Mouse (Mus musculus): Measurements from ENCODE around the gene Tnik. TPM values are rescaled to one million over a fixed set of nuclear protein-coding genes. Genes with fewer than 3 reads are reported as not detected.

Tnik gene
- polyA plus RNA-seq, 1 experiment from 2014 or later: 4.3 TPM

DNA sequence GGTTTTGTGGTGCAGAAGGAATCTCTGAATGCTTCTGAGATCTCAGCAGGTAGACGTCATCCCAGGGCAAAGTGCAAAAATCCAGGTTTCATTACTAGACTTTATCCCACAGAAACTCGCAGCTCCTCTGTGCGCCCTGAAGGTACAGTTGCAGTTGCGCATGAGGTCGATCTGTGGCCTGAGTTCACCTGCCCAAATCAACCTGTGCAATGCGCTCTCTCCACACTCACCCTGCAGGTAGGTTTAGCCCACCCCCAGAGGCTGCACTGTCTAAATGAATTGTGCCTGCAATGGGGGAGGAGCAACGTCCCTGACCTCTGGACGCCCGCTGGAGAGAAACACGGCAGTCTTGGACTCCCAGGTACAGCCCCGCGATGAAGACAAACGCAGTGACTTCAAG lies 432.6 kb downstream of the Tnik start:
- no peak overlapping the region for H3K4me3 ChIP-seq (replicated peaks)
- no peaks in the 10 kb centered on the region for H3K27me3 ChIP-seq
- no peaks in the 10 kb centered on the region for H3K9me3 ChIP-seq (replicated peaks)
- H3K4me2 ChIP-seq: no peak overlapping the region
- H3K4me1 ChIP-seq: no peaks in the 10 kb centered on the region
- H3K9ac ChIP-seq: no peak overlapping the region
- peak overlapping the region; percentile 20; the same call in 1 of the 2 replicates for H3K27ac ChIP-seq
- peak; percentile 65 for ATAC-seq (replicated peaks; ENCODE audit: low FRiP score)
- 65% methylated on average over 13 of the region's 13 CpGs for WGBS
- H3K36me3 ChIP-seq: no peaks in the 10 kb centered on the region

- ATAC-seq (replicated peaks; ENCODE audit: low FRiP score): no peak
- Histone ChIP-seq H3K4me2 (no peak overlapping the region), H3K9ac (no peak overlapping the region), H3K27me3 (no peaks in the 10 kb centered on the region), H3K4me1 (no peaks in the 10 kb centered on the region), H3K36me3 (no peaks in the 10 kb centered on the region), H3K27ac (peak overlapping the region; percentile 20; the same call in 1 of the 2 replicates), H3K9me3 (replicated peaks) (no peaks in the 10 kb centered on the region), H3K4me3 (replicated peaks) (no peak overlapping the region)
- WGBS: 59% methylated on average over 10 of the region's 10 CpGs
Measured at GRCm38 (mm10) chr3:28696162-28696561, 433.1 kb downstream of the Tnik start.

DNA sequence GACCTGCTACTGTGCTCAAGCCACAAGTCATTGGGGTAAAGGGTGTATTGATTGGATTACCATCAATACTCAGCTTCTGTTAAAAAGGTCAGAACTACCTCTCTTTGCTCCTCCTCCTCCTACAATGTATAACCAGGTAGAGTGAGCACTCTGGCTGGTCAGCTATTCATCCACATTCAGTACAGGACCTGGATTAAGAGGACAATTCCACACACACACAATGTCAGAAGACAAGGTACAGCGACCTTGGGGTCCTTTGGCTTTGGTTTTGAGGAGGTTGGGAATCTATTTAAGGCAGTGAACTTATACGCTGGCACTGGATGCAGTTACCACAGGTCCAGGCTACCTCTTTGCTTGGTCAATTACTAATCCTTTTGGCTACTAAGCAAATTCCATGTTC lies 434.8 kb downstream of the Tnik start, which contains the start of gene Slc2a2:
Slc2a2 (plus strand) TSS at position 107 of the 400 bp plus-strand sequence.
- H3K4me1 ChIP-seq: no peaks in the 10 kb centered on the region
- ATAC-seq (replicated peaks; ENCODE audit: low FRiP score): 0 out of 2 replicates have a peak, but pooled peaks have one; percentile 55
- H3K27me3 ChIP-seq: no peaks in the 10 kb centered on the region
- 78% methylated on average over 2 of the region's 2 CpGs for WGBS
- no peaks in the 10 kb centered on the region for H3K36me3 ChIP-seq
- H3K9ac ChIP-seq: no peak within 1 kb of the TSS
- no peak within 1 kb of the TSS for H3K4me3 ChIP-seq (replicated peaks)
- no peak within 1 kb of the TSS; the same call in 1 of the 2 replicates for H3K27ac ChIP-seq
- H3K4me2 ChIP-seq: no peak within 1 kb of the TSS
- no peaks in the 10 kb centered on the region for H3K9me3 ChIP-seq (replicated peaks)

- Histone ChIP-seq H3K9me3 (replicated peaks) (no peaks in the 10 kb centered on the region), H3K4me2 (no peak overlapping the region), H3K27ac (no peak overlapping the region), H3K27me3 (no peaks in the 10 kb centered on the region), H3K4me3 (replicated peaks) (no peak overlapping the region), H3K9ac (no peak overlapping the region), H3K4me1 (no peaks in the 10 kb centered on the region), H3K36me3 (no peaks in the 10 kb centered on the region)
- no peak for ATAC-seq (replicated peaks; ENCODE audit: low FRiP score)
- 62% methylated on average over 4 of the region's 4 CpGs for WGBS
Measured at GRCm38 (mm10) chr3:28699601-28700000, 436.6 kb downstream of the Tnik start.

DNA sequence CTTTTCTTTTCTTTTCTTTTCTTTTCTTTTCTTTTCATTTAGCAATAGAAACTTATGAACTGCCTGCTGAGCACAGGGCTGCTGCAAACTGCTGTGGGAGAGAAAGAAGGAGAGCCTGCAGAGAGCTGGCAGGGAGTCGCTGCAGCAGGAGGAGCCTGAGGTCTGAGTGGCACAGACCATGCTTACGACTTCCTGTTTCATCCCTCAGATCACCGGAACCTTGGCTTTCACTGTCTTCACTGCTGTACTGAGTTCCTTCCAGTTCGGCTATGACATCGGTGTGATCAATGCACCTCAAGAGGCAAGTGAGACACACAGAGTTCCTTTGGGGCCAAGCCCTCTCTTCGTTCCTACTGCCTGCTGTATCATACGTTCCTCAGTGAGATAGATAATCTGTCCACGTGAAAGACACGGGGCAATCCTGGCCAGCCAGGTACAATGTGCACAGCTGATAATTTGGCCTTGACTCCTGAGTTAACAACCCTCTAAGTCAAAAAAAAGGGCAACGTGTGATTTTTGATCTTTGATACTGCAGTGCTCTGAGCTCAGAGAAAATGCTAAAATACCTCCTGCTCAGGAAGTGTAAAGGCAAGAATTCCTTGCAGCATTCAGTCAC lies 442.6 kb downstream of the Tnik start:
- Histone ChIP-seq H3K27me3 (no peaks in the 10 kb centered on the region), H3K36me3 (no peaks in the 10 kb centered on the region), H3K4me1 (peaks cover 6% of the 10 kb centered on the region; the same call in 1 of the 2 replicates), H3K4me2 (no peak overlapping the region; the same call in 1 of the 2 replicates), H3K27ac (0 out of 2 replicates have a peak overlapping the region, but pooled peaks have one; percentile 13), H3K9ac (no peak overlapping the region), H3K9me3 (replicated peaks) (no peaks in the 10 kb centered on the region), H3K4me3 (replicated peaks) (no peak overlapping the region)
- WGBS: 47% methylated on average over 10 of the region's 10 CpGs
- ATAC-seq (replicated peaks; ENCODE audit: low FRiP score): no peak

DNA sequence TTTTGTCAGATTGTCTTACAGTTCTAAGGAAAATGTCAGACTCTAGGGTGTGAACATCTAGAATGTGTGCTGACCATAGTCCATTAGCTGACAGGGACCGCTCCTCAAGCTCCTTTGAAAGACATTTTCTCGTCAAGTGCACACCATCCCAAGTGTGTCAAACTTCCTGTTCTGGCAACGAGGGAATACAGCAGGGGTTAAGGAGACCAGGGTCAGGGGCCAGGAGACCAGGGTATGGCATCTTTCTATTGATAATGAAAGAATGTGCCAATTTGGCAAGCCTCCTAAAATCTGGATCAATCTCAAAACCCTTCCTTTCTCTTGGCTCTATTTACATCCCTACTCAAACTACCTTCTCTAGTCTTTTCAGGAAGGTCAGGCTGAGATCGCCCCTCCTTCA lies 443.7 kb downstream of the Tnik start:
- H3K9ac ChIP-seq: no peak overlapping the region
- H3K36me3 ChIP-seq: no peaks in the 10 kb centered on the region
- no peaks in the 10 kb centered on the region for H3K9me3 ChIP-seq (replicated peaks)
- H3K4me2 ChIP-seq: no peak overlapping the region
- no peaks in the 10 kb centered on the region for H3K27me3 ChIP-seq
- no peak overlapping the region for H3K4me3 ChIP-seq (replicated peaks)
- H3K4me1 ChIP-seq: peaks cover 6% of the 10 kb centered on the region; the same call in 1 of the 2 replicates
- WGBS: 68% methylated on average over 4 of the region's 4 CpGs
- ATAC-seq (replicated peaks; ENCODE audit: low FRiP score): no peak
- H3K27ac ChIP-seq: no peak overlapping the region

DNA sequence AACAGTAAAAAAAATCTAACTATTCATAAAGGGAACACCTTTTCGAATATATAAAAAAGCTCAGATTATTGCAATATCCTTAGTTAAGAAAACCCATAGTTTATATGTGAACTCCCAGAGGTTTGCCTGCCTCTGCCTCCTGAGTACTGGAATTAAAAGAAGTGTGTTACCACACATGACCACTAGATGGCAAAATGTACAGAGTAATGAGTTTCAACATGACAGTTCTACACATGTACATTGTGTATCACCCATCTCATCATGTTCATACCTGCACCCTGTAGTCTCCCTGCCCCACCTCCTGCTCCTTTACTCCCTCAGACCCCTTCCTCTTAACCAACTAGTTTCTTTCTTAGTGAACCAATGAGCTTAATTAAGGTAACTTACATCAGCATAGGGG lies 446.7 kb downstream of the Tnik start:
- no peak overlapping the region for H3K4me3 ChIP-seq (replicated peaks)
- no peak overlapping the region for H3K9ac ChIP-seq
- H3K27me3 ChIP-seq: no peaks in the 10 kb centered on the region
- H3K36me3 ChIP-seq: no peaks in the 10 kb centered on the region
- H3K9me3 ChIP-seq (replicated peaks): no peaks in the 10 kb centered on the region
- no peak overlapping the region for H3K27ac ChIP-seq
- H3K4me2 ChIP-seq: no peak overlapping the region
- ATAC-seq (replicated peaks; ENCODE audit: low FRiP score): no peak
- WGBS: 85% methylated on average over 1 of the region's 1 CpGs
- peaks cover 6% of the 10 kb centered on the region; the same call in 1 of the 2 replicates for H3K4me1 ChIP-seq

- Histone ChIP-seq H3K4me1 (no peaks in the 10 kb centered on the region), H3K9ac (no peak overlapping the region), H3K9me3 (replicated peaks) (no peaks in the 10 kb centered on the region), H3K4me3 (replicated peaks) (no peak overlapping the region), H3K27me3 (no peaks in the 10 kb centered on the region), H3K4me2 (no peak overlapping the region), H3K36me3 (no peaks in the 10 kb centered on the region), H3K27ac (no peak overlapping the region)
- ATAC-seq (replicated peaks; ENCODE audit: low FRiP score): no peak
- WGBS: 80% methylated on average over 7 of the region's 7 CpGs
Measured at GRCm38 (mm10) chr3:28713913-28714698, 451.1 kb downstream of the Tnik start.

DNA sequence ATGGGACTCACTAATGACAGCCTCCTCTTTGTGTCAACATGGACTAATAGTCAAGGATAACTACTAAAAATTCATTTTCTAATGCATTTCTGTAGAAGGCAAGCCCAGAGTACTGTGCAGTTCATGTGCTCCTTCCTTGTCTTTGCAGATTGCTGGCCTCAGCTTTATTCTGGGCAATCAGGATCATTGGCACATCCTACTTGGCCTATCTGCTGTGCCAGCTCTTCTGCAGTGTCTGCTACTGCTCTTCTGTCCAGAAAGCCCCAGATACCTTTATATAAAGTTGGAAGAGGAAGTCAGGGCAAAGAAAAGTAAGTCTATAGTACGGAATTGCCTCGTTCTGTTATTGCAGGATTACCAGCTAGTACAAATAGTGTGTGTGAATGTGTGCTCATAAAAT lies 455.5 kb downstream of the Tnik start:
- Histone ChIP-seq H3K4me2 (no peak overlapping the region), H3K9me3 (replicated peaks) (no peaks in the 10 kb centered on the region), H3K4me3 (replicated peaks) (no peak overlapping the region), H3K9ac (no peak overlapping the region), H3K27ac (no peak overlapping the region), H3K4me1 (peaks cover 8% of the 10 kb centered on the region), H3K36me3 (no peaks in the 10 kb centered on the region), H3K27me3 (no peaks in the 10 kb centered on the region)
- no peak for ATAC-seq (replicated peaks; ENCODE audit: low FRiP score)
- 79% methylated on average over 2 of the region's 2 CpGs for WGBS

- Histone ChIP-seq H3K9me3 (replicated peaks) (no peaks in the 10 kb centered on the region), H3K4me1 (peaks cover 8% of the 10 kb centered on the region), H3K36me3 (no peaks in the 10 kb centered on the region), H3K27me3 (no peaks in the 10 kb centered on the region), H3K9ac (no peak overlapping the region), H3K4me3 (replicated peaks) (no peak overlapping the region), H3K27ac (peak overlapping the region; percentile 84), H3K4me2 (0 out of 2 replicates have a peak overlapping the region, but pooled peaks have one; percentile 15)
- peak; percentile 50 for ATAC-seq (replicated peaks; ENCODE audit: low FRiP score)
- 50% methylated on average over 5 of the region's 5 CpGs for WGBS
Measured at GRCm38 (mm10) chr3:28721218-28721617, 458.2 kb downstream of the Tnik start.

GRCm38 (mm10) chr3:28721838-28722237 lies 458.8 kb downstream of the Tnik start:
- peaks cover 8% of the 10 kb centered on the region for H3K4me1 ChIP-seq
- peak overlapping the region; percentile 84 for H3K27ac ChIP-seq
- no peak overlapping the region for H3K4me3 ChIP-seq (replicated peaks)
- H3K27me3 ChIP-seq: no peaks in the 10 kb centered on the region
- peak; percentile 85 for ATAC-seq (replicated peaks; ENCODE audit: low FRiP score)
- H3K4me2 ChIP-seq: peak overlapping the region; percentile 15; the same call in 1 of the 2 replicates
- no peaks in the 10 kb centered on the region for H3K9me3 ChIP-seq (replicated peaks)
- no peaks in the 10 kb centered on the region for H3K36me3 ChIP-seq
- WGBS: 49% methylated on average over 7 of the region's 7 CpGs
- no peak overlapping the region for H3K9ac ChIP-seq

DNA sequence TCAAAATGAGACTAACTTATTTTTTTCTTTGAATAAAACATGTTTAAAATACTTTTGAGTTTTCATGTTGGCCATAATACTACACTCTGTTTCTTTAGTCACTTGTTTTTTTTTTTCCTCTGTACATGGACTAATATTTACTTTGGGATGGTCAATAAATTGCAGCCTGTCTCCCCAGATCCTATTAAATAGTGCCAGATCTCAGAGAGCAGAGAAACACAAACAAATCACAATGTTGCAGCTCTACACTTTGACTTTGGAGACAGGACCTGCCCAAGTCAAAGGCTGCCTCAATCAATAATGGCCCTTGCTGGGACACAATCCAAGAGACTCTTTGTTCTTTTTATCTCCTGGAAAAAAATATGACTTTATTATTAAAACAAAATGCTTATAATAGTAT lies 459.5 kb downstream of the Tnik start:
- Histone ChIP-seq H3K27me3 (no peaks in the 10 kb centered on the region), H3K4me3 (replicated peaks) (no peak overlapping the region), H3K27ac (no peak overlapping the region), H3K36me3 (no peaks in the 10 kb centered on the region), H3K4me2 (no peak overlapping the region), H3K9me3 (replicated peaks) (no peaks in the 10 kb centered on the region), H3K4me1 (peaks cover 8% of the 10 kb centered on the region), H3K9ac (no peak overlapping the region)
- ATAC-seq (replicated peaks; ENCODE audit: low FRiP score): no peak

All from kidney, embryonic 15.5 days (tissue).